ENCODE assay signal across 8 mouse cellular contexts in genomic region chr4:89282036-89282566, GRCm38 (mm10). TPM values are rescaled to one million over a fixed set of nuclear protein-coding genes. Genes with fewer than 3 reads are reported as not detected.
DNase-seq lines count a peak whose midpoint lies in the region; ATAC-seq and TF ChIP-seq lines count a peak whose summit lies in the region.

No protein-coding gene starts in this region.

- no peak for TF ChIP-seq CTCF in testis, adult 2 months (IDR thresholded peaks at IDR 0.05; ENCODE audit: control insufficient read depth, insufficient read depth, insufficient replicate concordance, low read depth, low read length)

- H3K27me3 ChIP-seq in intestine, embryonic 15.5 days (replicated peaks) = peaks cover 56% of the 10 kb centered on the region
- H3K27me3 ChIP-seq in megakaryocyte, embryonic 14.5 days (replicated peaks) = peaks cover 45% of the 10 kb centered on the region
- H3K27me3 ChIP-seq in testis, adult 2 months (ENCODE audit: control insufficient read depth, insufficient read depth, low read length) = no peaks in the 10 kb centered on the region

- 0 out of 2 replicates have a peak overlapping the region, but pooled peaks have one; percentile 4 for H3K4me3 ChIP-seq in intestine, embryonic 15.5 days (replicated peaks)
- H3K4me3 ChIP-seq in megakaryocyte, embryonic 14.5 days (replicated peaks) = peak overlapping the region; percentile 92
- H3K4me3 ChIP-seq in testis, adult 2 months (ENCODE audit: control insufficient read depth, low read depth, low read length) = peak overlapping the region; percentile 80

- peak; percentile 6 for DNase-seq in urinary bladder, postnatal 14 days (ENCODE audit: low spot score)
- DNase-seq in urinary bladder, postnatal 4 days (ENCODE audit: low spot score in 2 of 2) = no peak
- peak; percentile 40 for DNase-seq in fibroblast of lung, adult 2 months (ENCODE audit: low read depth)
- no peak for DNase-seq in urinary bladder, adult 2 months (ENCODE audit: low spot score)
- DNase-seq in layer of hippocampus, adult 9-11 months = no peak

- H3K9ac ChIP-seq in intestine, embryonic 15.5 days = no peak overlapping the region

- H3K27ac ChIP-seq in intestine, embryonic 15.5 days = no peak overlapping the region
- peak overlapping the region; percentile 21 for H3K27ac ChIP-seq in testis, adult 2 months (ENCODE audit: control insufficient read depth, insufficient read depth, low read depth, low read length)

- under 1% methylated on average over 25 of the region's 25 CpGs for WGBS in intestine, embryonic 15.5 days

- no peaks in the 10 kb centered on the region for H3K36me3 ChIP-seq in intestine, embryonic 15.5 days
- H3K36me3 ChIP-seq in megakaryocyte, embryonic 14.5 days (replicated peaks; ENCODE audit: low read length) = no peaks in the 10 kb centered on the region
- no peaks in the 10 kb centered on the region for H3K36me3 ChIP-seq in testis, adult 2 months (ENCODE audit: control insufficient read depth, insufficient read depth, low read length)

- no peak for TF ChIP-seq POLR2A in testis, adult 2 months (IDR thresholded peaks at IDR 0.05; ENCODE audit: control insufficient read depth, low read depth, low read length)

- peak overlapping the region; percentile 28; the same call in 1 of the 2 replicates for H3K4me2 ChIP-seq in intestine, embryonic 15.5 days (replicated peaks)

- no peaks in the 10 kb centered on the region for H3K9me3 ChIP-seq in intestine, embryonic 15.5 days
- peaks cover 7% of the 10 kb centered on the region; the same call in 1 of the 2 replicates for H3K9me3 ChIP-seq in megakaryocyte, embryonic 14.5 days

- ATAC-seq in intestine, embryonic 15.5 days = peak; percentile 65

- H3K4me1 ChIP-seq in intestine, embryonic 15.5 days (replicated peaks) = no peaks in the 10 kb centered on the region; the same call in 1 of the 2 replicates
- H3K4me1 ChIP-seq in megakaryocyte, embryonic 14.5 days = peaks cover 32% of the 10 kb centered on the region
- H3K4me1 ChIP-seq in testis, adult 2 months (ENCODE audit: control insufficient read depth, insufficient read depth, low read length) = peaks cover 8% of the 10 kb centered on the region

RNA-seq across cellular contexts. Expression of gene Cdkn2a, which starts 12.4 kb away (rescaled TPM):
- not detected in 2 replicates for polyA plus RNA-seq in intestine, embryonic 15.5 days (2015; fragmentation: Nextera tagmentation; extraction: Ambion mirVana)
- 232 and 254 TPM in 2 replicates for polyA plus RNA-seq in megakaryocyte, embryonic 14.5 days (2012; ENCODE audit: insufficient read depth, low replicate concordance)
- 13.3 and 15.0 TPM in 2 replicates for polyA plus RNA-seq in testis, adult 2 months (2012; rRNA removed)
- 1.3 TPM in 2 replicates for polyA plus RNA-seq in urinary bladder, adult 2 months (2012; rRNA removed)

RNA-seq across cellular contexts. Expression of gene Cdkn2b, which starts 28.7 kb away (rescaled TPM):
- polyA plus RNA-seq in intestine, embryonic 15.5 days (2015; fragmentation: Nextera tagmentation; extraction: Ambion mirVana) = 18.6 and 23.1 TPM in 2 replicates
- 24.7 and 31.6 TPM in 2 replicates for polyA plus RNA-seq in megakaryocyte, embryonic 14.5 days (2012; ENCODE audit: insufficient read depth, low replicate concordance)
- 7.8 and 8.2 TPM in 2 replicates for polyA plus RNA-seq in testis, adult 2 months (2012; rRNA removed)
- 20.8 and 26.1 TPM in 2 replicates for polyA plus RNA-seq in urinary bladder, adult 2 months (2012; rRNA removed)

Comparison
In these comparisons a context has a peak if more than half of its experiments do, and no peak if none do; other contexts are left out.
1. DNase-seq: peak in urinary bladder, postnatal 14 days (single experiment) and fibroblast of lung, adult 2 months (single experiment); none in urinary bladder, postnatal 4 days (0 of 2), urinary bladder, adult 2 months (single experiment) and layer of hippocampus, adult 9-11 months (single experiment).
2. H3K4me3 ChIP-seq: peak in every context shown above with its lines; median percentile 92 in megakaryocyte, embryonic 14.5 days; 80 in testis, adult 2 months; 4 in intestine, embryonic 15.5 days.
3. RNA of gene Cdkn2a, which starts 12.4 kb away (polyA plus RNA-seq): 232 to 254 TPM in megakaryocyte, embryonic 14.5 days; 13.3 to 15.0 TPM in testis, adult 2 months, 1.3 TPM in urinary bladder, adult 2 months and not detected in intestine, embryonic 15.5 days; every median in the first group is over 10 times any median in the second.